Mouse (Mus musculus): Measurements from ENCODE around the gene Arl4a. TPM values are rescaled to one million over a fixed set of nuclear protein-coding genes. Genes with fewer than 3 reads are reported as not detected.

Gene Arl4a
- 29.7 and 42.0 TPM in 2 replicates for polyA plus RNA-seq (2012; ENCODE audit: low replicate concordance)

GRCm38 (mm10) chr12:40037876-40038463 is at the start of gene Arl4a:
Gene Arl4a (minus strand): TSS chr12:40038025.

Other genes starting within 250 kb of the Arl4a start
- gene Scin, start 96.2 kb upstream of the Arl4a start, polyA plus RNA-seq (2012; ENCODE audit: low replicate concordance), result 0.21 TPM in 1 of 2 replicates, not detected in the other
- not detected in 2 replicates for gene Lsmem1, start 161.5 kb upstream of the Arl4a start, polyA plus RNA-seq (2012; ENCODE audit: low replicate concordance)
- 46.9 and 47.6 TPM in 2 replicates for gene Ifrd1, start 210.5 kb upstream of the Arl4a start, polyA plus RNA-seq (2012; ENCODE audit: low replicate concordance)

All from leukemia stem cell, adult 10-12 weeks (primary cell).